Mouse (Mus musculus) cerebellum, adult 8-10 months (tissue): ENCODE results near the gene Lama2.
A peak's percentile ranks its signal among the peaks of the same experiment; 100 is the strongest.

Experiments
- DNase-seq: peaks from one replicate; pipeline ENCODE4 v3.0.0; 2022

The Lama2 gene

GRCm38 (mm10) chr10:27382887-27383609 lies 236.5 kb downstream of the Lama2 start:
- no peak for DNase-seq

DNA sequence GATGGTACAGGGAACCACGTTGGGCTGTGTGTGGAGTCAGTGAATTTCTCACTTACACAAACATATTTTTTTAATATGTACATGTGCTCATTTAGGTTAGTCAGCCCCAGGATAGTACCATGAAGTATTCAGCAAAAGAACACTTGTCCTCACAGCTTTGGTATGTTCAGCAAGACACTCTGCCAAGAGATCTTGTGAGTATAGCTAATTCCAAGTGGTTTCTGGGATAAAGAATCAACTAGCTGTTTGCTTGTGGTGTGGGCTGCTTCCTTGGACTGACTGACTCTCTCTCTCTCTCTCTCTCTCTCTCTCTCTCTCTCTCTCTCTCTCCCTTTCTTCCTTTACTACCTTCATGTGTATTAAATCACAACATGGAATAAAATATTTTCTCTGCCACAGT lies 241.3 kb downstream of the Lama2 start:
- no peak for DNase-seq

DNA sequence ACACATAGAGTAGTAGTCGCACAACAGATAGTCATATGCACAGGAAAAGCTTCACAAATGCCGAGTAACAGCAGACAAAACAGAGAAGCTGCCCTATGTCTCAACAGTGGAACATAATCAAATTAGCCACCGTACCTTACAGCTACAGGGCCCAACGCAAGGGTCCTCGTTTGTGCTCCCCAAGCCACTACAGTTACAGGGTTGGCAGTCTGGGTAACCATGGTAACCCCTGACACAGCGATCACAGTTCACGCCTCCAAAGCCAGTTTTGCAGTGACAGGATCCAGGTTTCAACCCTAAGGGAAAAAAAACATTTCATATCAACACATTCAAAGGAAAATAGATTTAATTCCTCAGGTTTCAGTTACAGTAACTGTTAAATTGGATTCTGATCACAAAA lies 275.3 kb downstream of the Lama2 start:
- DNase-seq = no peak

- DNase-seq = no peak
Measured at GRCm38 (mm10) chr10:27322410-27322990, 297.1 kb downstream of the Lama2 start.

DNA sequence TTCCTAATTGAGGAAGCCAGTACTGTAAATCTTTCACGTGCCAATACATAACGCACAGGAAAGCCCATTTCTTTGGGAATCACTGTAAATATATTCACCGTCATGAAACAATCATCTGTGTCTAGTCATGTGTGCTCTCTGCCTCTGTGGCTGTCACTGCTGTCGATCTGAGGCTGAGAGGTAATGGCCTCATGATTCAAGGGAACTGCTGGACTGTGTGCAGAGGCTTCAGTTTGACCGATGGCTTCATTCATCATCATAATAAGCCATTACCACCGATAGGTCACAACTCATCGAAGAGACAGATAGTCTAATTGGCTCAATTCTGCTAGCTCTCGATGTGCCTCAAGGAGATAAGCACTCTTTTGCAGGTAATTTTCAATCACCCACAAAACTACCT lies 312.1 kb downstream of the Lama2 start:
- DNase-seq = no peak

DNA sequence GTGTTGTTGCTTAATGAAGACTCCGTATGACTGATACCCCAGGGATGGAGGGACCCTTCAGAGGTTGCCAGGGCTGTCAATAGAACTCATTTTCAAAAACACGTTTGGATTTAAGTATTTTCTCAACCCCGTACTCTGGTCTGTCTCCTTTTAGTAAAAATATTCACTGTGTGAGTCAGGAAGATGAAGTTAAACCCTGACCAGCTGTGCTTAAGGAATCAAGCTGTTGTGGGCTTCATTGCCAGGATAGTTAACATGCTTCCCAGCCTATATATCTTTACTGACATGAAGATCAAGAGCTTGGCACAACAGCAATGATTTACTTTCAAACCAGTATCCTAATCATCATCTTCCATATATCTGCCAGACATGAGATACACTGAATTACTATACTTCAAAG lies 314.3 kb downstream of the Lama2 start:
- no peak for DNase-seq

GRCm38 (mm10) chr10:27285098-27285860 lies 334.3 kb downstream of the Lama2 start:
- DNase-seq = no peak

DNA sequence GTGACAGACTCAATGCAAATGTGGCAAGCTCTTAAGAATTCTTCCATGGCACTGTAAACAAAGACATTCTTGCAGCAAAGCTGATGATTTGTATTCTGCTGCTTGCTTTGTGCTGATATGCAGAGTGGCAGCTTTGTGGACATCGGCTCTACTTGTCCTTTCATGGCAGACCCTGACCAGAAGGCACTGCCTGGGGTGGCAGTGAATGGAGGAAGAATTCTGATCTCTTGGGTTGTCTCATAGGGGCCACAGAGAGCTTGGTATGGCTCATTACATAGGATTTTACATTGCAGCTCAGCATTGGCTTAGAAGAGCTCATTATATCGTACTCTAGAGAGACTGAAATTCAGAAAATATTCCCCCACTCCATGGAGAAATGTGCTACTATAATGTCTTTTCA lies 352.1 kb downstream of the Lama2 start:
- DNase-seq = no peak

GRCm38 (mm10) chr10:27265812-27266211 lies 353.7 kb downstream of the Lama2 start:
- no peak for DNase-seq

GRCm38 (mm10) chr10:27264713-27265112 lies 354.8 kb downstream of the Lama2 start:
- DNase-seq = no peak

DNA sequence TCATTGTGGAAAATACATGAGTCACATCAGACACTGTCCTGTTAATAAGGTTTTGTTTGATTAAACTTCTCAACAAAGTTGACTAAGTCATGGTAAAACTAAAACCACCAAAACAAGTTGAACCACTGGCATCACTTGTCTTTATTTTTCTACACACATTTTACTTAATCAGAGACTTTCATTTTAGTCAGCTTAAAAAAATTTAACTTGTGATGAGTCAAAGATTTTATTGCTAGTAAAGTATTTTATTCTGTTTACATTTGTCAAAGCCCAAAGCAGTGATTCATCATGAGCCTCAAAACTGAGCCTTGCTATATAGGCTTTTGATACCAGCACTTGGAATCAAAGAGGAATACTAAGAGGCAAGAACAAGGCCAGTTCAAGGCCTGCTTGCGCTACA lies 369.8 kb downstream of the Lama2 start:
- DNase-seq = no peak

- no peak for DNase-seq
Measured at GRCm38 (mm10) chr10:27234755-27235154, 384.8 kb downstream of the Lama2 start.

GRCm38 (mm10) chr10:27233577-27233976 lies 386.0 kb downstream of the Lama2 start:
- no peak for DNase-seq

DNA sequence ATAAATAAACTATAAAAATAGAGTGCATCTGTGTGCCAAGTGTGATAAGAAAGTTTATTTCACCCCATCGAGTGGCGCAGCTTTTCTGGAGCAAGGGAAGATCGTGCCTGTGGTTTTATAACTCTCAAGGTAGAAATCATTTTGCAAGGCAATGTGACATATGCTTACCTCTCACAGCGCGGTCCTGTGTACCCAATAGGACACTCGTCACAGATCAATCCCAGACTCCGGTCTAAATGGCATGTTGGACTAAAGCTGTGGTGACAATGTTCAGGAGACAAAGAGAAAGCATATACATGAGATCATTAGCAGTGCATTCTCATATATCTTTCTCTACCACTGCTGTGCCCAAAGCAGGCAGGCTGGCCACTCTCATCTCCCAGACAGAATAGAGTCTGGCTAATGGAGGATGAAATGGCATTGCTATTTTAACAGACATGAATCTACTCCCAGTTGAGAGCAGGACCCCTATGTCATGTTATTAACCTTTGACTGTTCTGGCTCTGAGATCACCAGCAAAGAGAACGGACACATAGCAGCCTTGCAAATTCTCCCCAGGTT lies 395.7 kb downstream of the Lama2 start:
- no peak for DNase-seq

DNA sequence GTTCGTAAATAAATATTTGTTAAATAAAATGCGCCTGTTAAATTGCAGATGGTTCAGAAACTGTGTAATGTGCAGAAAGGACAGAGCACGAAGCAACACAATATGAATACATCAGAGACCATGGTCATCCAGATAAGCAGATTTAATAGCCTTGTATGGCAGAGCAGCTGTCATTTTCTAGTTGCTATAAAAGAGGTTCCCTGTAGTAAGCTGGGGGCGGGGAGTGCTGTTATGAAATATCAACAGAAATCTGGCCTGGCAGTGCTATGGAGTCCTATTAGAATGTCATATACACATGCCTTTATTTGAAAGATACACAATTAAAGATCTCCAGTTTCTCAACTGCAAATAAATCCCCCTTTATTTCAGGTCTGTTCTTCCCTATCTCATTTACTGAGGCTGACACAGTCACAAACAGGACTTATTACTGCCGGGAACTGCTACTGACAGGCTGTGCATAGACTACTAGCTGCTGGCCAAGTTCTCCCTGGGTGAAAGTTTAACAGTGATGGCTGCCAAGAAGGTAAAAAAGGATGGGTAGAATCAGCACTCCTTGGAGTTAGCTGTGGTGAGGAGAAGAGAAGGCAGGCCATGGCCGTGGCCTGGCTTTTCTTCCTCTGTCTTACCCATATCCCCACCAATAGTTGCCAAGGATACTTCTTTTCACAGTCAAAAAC lies 396.8 kb downstream of the Lama2 start:
- no peak for DNase-seq

DNA sequence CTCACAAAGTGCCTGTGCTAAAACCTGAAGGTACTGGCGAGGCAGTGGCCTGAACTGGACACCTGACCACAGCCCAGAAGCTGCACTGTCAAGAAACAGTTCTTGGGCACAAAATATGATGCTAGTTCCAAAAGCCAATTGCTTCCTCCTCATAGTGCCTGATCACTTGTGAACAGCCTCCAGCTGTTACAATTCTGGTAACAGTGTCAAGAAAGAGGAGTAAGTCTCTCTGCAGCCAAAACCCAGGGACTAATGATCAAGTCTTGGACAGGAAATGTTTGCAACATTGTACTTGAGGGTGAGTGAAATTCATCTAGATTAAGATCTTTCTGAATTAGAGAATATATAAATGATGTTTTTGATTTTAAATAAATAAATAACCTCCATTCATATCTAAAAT lies 399.9 kb downstream of the Lama2 start:
- DNase-seq = no peak

DNA sequence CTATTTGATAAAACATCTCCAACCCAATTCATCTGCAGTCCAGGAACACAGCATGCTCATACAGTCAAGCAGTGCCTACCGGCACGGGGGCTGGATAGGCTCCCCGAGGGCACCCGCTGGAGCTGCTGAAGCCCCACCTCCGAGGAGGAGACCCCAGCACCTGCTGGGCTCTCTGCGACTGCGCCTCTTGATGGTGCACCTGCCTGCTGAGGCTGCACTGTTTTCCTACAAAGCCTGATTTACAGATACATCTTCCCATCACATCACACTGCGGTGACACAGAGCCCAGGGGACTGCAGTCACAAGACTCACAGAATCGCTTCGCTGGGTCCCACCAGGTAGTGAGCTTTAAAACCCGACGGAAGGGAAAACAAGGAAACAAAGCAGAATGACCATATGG lies 412.2 kb downstream of the Lama2 start:
- no peak for DNase-seq

DNA sequence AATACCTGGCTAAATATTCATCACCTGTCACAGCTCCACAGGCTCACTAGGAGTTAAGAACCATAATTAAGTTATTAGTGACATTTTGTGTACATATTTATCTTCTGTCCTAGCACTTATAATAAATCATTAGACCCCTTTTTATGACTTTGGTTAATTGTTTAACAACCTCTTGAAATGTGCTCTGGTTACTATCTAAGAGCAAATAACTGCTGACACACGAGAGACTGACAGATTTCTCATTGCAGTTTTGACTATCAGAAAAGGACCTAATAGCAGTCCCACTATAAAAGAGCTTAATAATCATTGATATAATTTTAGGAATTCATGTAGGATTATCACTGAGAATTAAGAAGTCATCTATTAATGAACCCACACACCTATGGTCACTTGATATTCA lies 421.1 kb downstream of the Lama2 start:
- no peak for DNase-seq

- no peak for DNase-seq
Measured at GRCm38 (mm10) chr10:27193986-27194908, 425.3 kb downstream of the Lama2 start.

DNA sequence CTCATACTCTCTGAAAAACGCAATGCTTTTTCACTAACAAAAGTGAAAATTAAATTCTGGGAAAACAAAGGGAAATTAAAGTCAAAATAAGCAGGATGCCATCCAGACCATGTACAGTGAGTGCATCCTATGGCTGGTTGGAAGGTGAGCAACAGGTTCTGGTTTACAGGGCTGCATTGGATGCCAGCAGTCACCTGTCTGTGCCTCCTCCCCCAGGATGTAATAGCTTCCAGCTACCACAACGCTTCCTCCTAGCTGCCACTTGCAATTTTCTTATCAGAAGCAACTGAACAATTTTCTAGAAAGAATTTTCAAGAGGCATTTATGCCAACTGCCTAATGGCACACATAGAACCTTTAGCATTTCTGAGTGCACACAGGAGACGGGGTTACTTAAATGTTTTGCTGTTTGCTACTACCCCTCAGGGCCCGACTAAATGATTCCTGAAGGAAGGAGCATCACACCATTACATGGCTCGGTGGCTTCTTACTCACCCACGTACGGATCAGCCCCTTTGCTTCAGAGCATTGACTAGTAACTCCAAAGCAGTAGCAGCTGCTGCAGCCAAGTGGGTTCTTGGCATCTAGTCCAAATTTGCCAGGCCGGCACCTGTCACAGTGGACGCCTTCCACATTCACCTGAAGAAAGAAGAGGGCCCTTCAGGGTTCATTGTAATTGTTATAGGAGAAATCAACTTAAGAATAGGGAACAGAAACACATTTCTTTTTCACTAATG lies 430.8 kb downstream of the Lama2 start:
- peak; percentile 2 for DNase-seq

- no peak for DNase-seq
Measured at GRCm38 (mm10) chr10:27184185-27184584, 435.4 kb downstream of the Lama2 start.
